Mouse (Mus musculus): ENCODE measurements around the gene Zfp799.

Zfp799 gene

DNA sequence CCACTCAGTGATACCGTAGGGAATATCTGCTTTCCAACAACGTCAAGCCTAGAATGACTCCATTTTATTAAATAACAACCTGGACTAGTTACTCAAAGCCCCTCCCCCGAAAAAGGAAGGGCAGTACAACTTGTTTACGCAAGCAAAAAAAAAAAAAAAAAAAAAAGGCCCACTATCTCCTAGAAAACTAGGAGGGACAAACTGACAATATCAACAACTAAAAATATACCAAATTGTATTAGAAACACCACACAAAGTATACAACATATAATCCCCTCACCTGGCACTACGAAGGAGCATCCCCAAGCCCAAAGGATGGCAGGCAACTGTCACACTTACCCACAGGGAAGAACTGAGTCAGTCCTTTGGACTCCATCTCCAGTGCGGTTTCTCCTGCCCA, 43.1 kb downstream of the Zfp799 start:
- DNase-seq: no peak

DNA sequence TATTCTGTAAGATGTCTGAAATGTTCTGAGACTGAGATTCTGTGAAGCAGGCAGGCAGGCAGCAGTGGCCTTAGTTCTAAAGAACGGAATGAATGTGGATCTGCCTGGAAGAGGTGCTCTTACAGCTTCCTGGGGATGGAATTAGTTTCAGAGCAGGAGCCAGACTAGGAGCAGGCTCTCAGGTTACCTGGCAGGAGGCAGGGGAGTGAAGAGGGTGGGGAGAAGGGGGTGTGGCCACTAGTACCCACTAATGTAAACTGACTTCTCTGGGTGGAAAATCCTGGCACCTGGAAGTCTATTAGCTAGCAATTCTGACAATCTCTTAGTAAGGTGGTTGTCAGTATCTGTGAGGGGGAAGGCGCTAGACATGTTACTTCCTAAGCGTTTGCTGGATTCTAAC, 44.4 kb downstream of the Zfp799 start:
- no peak for DNase-seq

DNA sequence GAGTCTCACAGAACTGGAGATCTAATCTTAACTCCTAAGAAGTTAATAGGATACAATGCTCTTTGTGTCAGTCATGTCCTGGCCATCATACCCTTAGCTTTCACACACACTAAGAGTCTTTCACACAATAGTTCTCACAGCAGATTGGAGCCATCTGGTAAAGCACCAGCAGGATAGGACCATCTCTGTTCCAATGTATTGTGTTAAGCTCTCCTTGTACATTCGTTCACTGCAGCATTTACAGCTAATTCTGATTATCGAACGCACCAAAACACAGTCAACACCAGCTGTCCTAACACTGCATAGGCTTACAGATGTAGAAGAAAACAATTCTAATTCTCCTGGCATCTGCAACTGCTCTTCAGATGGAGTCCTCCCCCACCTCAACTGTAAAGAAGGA, 52.5 kb downstream of the Zfp799 start:
- DNase-seq: no peak

DNA sequence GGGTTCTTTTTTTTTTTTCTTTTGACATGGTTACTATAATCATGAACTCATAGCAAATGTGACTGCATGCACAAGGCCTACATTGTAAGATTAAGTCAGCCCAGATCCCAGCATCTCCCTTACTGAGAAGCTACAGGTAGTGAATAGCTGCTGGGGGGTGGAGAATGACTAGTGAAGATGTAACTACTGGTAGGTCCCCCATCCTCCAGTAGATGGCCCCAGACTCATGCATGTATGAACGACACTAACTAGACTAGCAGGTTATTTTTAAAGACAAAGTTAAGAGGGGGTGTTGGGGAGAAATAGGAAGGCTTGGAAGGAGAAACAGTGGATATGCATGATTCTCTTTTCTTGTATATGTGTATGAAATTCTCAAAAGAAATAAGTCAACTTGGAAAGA, 58.8 kb downstream of the Zfp799 start:
- DNase-seq: no peak

DNA sequence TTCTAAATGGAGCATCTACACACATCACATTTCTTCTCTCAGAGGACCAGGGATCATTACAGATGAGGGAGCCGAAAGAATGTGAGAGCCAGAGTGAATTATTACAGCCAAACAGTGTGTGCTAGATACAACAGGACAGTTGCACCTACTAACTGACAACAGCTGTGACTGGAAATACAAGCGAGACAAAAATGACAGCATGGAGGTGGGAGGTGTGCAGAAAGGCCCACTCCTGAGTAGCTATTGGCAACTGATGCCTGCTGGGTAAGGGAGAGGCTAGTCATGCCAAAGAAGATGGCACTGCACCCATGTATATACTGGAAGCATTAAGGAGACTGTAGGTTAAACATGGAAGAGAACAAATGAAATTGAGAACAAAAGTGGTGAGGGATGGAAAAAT, 63.6 kb downstream of the Zfp799 start:
- DNase-seq: no peak
